Mouse (Mus musculus): ENCODE measurements at regions not wholly inside any gene's neighbourhood (a gene's known extent, or its start where the extent isn't known, plus 50 kb on each side); places are given as distances from the start of the nearest gene placed in this dataset.

- no peak for DNase-seq (ENCODE audit: low read depth, low spot score)
Observed at GRCm38 (mm10) chr3:14952169-14952729, 66.2 kb downstream of the Car2 start.

DNA sequence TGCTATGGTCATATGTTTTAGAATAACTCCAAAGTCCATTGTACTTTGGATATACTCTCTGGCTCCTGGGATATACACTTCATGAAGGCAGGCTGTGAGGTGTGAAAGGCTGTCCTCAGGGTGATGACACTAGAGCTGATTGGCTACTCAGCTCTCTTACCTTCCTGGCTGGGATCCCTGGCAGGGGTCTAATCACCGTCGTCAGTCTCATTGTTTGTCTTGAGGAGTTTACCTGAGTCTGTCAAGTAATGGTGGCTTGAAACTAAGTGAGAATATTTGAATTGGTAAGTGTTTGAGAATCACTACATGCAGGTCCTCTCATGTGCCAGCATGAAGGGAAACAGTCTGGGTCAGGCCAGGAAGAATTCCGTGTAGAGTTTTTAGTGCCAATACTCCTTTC is 66.9 kb downstream of the Car2 start:
- DNase-seq (ENCODE audit: low read depth, low spot score) = peak; percentile 40

- no peak for DNase-seq (ENCODE audit: low read depth, low spot score)
Observed at GRCm38 (mm10) chr3:14957481-14957880, 71.4 kb downstream of the Car2 start.

- DNase-seq (ENCODE audit: low read depth, low spot score) = no peak
Observed at GRCm38 (mm10) chr3:14958277-14958676, 72.2 kb downstream of the Car2 start.

GRCm38 (mm10) chr3:14959586-14959985 is 73.5 kb downstream of the Car2 start:
- DNase-seq (ENCODE audit: low read depth, low spot score) = peak; percentile 82

- no peak for DNase-seq (ENCODE audit: low read depth, low spot score)
Observed at GRCm38 (mm10) chr3:14964795-14965194, 78.7 kb downstream of the Car2 start.

DNA sequence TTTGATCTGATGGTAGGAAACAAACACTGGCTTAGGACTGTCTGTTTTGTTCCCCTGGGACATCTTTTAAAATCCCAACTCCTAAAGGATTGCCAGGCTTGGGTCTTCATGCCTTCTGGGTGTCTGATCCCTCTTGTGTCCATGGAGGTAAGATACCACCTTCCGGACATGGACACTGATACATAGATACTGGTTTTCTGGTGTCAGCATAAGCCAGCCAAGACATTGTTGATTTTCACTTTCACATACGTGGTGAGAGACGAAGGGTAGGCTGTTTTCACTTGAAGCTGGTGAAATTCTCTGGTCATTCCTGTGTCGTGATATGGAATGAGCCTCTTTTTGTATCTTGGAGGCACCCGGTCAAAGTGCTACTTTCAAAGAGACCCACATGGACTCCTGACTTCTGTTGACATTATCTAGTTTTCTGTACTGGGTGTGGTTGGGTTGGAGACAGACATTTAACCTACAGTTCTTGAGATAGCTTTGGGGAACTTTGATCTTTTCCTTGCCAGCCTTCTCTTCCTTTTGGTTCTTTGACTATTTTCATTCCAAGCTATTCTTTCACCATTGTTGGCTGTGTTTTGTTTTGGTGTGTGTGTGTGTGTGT is 79.5 kb downstream of the Car2 start:
- DNase-seq (ENCODE audit: low read depth, low spot score) = no peak

DNA sequence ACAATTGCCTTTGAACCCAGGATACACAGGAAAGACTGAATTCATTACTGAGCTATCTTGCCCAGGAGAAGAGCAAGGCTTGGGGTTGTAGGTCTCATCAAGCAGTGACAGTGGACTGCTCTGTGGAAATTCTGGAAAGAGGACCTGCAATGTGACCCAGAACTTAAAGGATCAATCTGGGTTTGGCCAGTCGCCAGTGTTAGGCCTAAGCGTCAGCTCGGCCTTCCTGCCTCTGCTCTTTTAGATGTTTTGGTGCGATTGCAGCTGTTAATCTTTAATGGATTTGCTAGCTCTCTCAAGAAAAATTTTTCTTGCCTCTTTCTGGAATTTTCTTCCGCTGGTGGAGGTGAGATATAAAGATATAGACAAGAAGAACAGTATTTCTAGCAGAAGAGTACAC is 81.2 kb downstream of the Car2 start:
- no peak for DNase-seq (ENCODE audit: low read depth, low spot score)

DNA sequence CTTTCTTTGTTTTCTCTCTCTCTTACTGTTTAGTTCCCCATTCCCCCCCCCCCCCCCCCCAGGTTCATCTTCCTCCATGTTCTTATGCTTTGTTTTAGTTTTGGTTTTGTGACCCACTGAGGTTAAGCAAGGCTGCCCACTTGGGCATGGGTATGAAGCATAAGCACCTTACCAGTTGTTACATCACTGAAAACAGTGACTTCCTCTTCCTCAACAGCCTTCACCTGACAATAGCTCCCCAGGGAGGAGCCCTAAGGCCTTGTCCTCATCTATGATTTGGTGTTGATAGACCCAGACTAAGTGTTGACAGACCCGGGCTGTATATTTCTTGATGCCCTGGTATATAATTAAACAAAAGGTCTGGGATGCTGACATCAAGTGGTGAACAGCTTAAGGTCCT is 82.3 kb downstream of the Car2 start:
- no peak for DNase-seq (ENCODE audit: low read depth, low spot score)

- no peak for DNase-seq (ENCODE audit: low read depth, low spot score)
Observed at GRCm38 (mm10) chr3:14969698-14970097, 83.6 kb downstream of the Car2 start.

GRCm38 (mm10) chr3:14971647-14972046 is 85.6 kb downstream of the Car2 start:
- no peak for DNase-seq (ENCODE audit: low read depth, low spot score)

DNA sequence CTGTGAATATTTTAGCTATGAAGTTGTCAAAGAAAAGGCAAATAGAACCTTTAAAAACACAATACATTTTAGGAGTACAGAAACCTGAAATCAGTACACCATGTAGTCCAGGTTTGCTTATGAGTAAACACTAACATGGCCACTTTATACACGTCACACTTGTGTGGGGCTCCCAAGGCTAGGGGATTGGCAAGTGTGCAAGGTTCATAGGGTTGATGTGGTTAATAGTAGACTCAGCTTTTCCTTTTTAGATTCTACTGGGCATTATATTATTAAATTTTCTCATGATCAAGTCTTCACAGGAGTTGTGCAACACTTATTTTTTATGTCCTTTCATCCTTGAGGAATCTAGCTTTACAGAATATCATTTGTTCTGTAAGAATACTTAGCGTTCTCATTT is 88.7 kb downstream of the Car2 start:
- DNase-seq (ENCODE audit: low read depth, low spot score) = no peak

GRCm38 (mm10) chr3:14975203-14975602 is 89.1 kb downstream of the Car2 start:
- no peak for DNase-seq (ENCODE audit: low read depth, low spot score)

- no peak for DNase-seq (ENCODE audit: low read depth, low spot score)
Observed at GRCm38 (mm10) chr3:14979116-14979613, 93.1 kb downstream of the Car2 start.

DNA sequence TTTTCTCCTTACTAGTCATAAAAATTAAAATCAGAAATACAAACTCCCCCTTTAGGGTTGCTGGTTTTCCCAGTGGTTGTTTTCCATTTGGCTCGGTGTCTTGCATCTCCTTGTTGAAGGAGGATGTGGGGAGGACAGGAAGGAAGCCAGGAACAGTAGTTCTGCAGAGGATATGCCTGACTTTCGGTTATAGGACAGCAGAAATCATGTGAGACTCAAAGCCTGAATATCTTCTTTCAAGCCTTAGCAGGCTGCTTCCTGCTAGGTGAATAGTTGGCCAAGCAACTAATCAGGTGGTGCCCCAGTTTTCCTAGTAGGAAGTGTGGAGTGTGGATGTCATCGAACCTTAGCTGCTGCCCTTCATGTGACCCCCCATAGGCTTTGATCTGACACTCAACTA is 103.6 kb downstream of the Car2 start:
- no peak for DNase-seq (ENCODE audit: low read depth, low spot score)

- peak; percentile 90 for DNase-seq (ENCODE audit: low read depth, low spot score)
Observed at GRCm38 (mm10) chr3:14993936-14994335, 107.9 kb downstream of the Car2 start.

DNA sequence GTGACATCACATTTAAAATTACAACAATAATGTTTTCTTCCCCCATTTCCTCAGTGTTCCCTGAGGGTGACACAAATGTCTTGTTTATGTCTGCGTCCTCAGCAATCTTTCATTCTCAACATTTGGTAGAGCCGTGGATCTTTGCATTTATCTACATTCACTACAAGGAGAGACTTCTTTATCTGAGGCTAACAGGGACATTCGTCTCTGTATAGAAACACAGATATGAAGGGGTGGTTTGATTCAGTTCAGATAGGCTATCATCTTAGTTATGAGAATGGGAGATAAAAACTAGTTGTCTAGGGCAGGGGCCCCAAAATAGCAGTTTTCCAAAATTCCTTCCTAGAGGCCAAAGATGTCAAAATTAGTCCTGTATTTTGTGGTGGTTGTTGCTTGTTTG is 111.2 kb downstream of the Car2 start:
- DNase-seq (ENCODE audit: low read depth, low spot score) = no peak

DNA sequence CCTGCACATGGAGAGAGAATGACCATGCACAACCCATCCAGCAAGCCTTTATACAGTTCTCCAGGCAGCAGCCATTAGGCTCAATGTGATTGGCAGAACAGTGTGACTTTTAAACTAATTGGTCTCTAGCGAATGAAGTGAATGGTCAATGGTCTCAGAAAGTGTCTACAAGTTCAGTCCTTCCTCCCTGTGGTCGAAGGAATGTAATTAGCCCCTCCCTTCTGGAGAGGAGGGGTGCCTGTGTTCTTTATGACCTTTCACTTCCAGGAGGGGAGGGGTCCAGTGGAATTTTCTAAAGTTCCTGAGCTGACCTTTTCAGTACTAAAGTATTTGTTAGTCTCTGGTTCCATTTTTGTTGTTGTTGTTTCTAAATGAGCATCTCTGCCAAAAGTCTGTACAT is 112.4 kb downstream of the Car2 start:
- peak; percentile 84 for DNase-seq (ENCODE audit: low read depth, low spot score)

- no peak for DNase-seq (ENCODE audit: low read depth, low spot score)
Observed at GRCm38 (mm10) chr3:14999411-14999810, 113.3 kb downstream of the Car2 start.

- DNase-seq (ENCODE audit: low read depth, low spot score) = peak; percentile 97
Observed at GRCm38 (mm10) chr3:14999914-15000313, 113.8 kb downstream of the Car2 start.

- peak; percentile 95 for DNase-seq (ENCODE audit: low read depth, low spot score)
Observed at GRCm38 (mm10) chr3:15000657-15001056, 114.6 kb downstream of the Car2 start.

GRCm38 (mm10) chr3:15007821-15008220 is 121.7 kb downstream of the Car2 start:
- no peak for DNase-seq (ENCODE audit: low read depth, low spot score)

GRCm38 (mm10) chr3:15008501-15008900 is 122.4 kb downstream of the Car2 start:
- DNase-seq (ENCODE audit: low read depth, low spot score) = no peak

- no peak for DNase-seq (ENCODE audit: low read depth, low spot score)
Observed at GRCm38 (mm10) chr3:15009747-15010146, 123.7 kb downstream of the Car2 start.

Measured in ZHBTc4 (cell line).